Mouse (Mus musculus): ENCODE results near the gene Cope. TPM values are rescaled to one million over a fixed set of nuclear protein-coding genes. Genes with fewer than 3 reads are reported as not detected.
A peak's percentile ranks its signal among the peaks of the same experiment; 100 is the strongest.

The Cope gene
- total RNA-seq, 4 experiments from 2014 or later, result 112 to 126 (median 121) TPM

DNA sequence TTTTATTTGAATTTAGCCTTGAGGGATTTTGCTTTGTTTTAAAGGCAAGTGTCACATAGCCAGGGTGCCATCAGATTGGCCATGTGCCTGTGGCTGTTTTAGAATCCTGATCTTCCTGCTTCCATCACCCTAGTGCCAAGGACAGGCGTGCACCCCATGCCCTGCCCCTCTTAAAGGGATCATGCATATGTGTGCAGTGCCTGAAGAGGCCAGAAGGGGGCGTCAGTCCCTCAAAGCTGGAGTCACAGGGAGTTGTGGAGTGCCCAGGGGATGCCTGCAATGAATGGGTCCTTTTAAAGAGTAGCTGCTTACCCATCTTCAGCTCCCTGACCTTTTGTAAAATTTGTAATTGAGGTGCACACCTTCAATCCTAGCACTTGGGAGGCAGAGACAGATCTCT lies 7.0 kb downstream of the Cope start:
- no peak for DNase-seq (ENCODE audit: low spot score in 2 of 2)

DNA sequence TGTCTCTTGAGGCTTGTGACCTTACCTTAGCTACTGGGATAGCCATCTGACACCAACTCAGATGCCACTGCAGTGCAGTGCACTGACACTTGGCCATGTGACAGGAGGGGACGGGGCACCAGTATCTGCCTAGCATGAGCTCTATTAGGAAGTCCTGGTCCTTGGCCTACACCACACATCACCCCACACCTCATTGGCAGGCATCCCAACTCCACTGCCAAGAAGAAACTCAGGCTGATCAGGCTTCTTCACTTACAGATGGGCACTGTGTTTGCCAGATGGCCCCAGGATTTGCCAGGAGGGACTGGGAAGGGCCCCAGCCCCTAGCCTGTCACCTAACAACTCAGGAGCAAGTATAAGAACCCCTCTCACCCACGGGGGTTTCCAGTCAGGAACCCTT lies 11.1 kb downstream of the Cope start:
- peak; percentile 89 to 95 for DNase-seq (ENCODE audit: low spot score in 2 of 2)

DNA sequence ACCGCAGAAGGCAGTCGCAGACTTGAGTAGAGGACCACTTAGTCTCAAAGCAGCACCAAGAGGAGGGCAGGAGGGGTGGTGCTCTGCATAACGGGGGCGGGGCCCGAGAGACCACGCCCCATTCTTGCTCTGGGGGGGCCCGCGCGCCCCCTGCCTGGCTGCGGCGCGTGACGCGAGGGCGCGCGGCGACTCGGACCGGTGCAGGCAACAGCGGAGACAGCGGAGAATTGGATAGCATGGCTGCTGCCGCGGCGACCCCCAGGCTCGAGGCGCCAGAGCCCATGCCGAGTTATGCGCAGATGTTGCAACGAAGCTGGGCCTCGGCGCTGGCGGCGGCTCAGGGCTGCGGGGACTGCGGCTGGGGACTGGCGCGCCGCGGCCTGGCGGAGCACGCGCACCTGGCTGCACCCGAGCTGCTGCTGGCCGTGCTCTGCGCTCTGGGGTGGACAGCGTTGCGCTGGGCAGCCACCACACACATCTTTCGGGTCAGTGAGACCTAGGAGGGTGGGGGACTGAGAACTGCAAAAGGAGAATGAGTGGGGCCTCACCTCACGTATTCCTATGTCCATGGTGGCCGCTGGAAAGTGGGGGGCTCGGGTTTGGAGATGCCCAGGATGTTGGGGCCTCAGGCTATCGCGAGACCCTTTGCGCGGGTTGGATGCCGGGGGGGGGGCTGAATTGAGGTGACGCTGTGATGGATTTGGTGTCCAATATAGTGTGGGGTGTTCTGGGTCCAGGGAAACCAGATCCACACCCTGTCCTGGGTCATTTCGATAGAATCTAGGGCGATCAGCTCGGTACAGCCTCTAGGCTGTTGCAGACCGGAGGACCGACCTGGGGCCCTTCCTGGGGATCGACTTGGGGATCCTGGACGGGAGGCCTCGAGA lies 13.5 kb downstream of the Cope start, which contains the start of gene Cers1:
Cers1 (plus strand) TSS at position 152 of the 887 bp plus-strand sequence.
- DNase-seq (ENCODE audit: low spot score in 2 of 2), result peak; percentile 63 to 77

DNA sequence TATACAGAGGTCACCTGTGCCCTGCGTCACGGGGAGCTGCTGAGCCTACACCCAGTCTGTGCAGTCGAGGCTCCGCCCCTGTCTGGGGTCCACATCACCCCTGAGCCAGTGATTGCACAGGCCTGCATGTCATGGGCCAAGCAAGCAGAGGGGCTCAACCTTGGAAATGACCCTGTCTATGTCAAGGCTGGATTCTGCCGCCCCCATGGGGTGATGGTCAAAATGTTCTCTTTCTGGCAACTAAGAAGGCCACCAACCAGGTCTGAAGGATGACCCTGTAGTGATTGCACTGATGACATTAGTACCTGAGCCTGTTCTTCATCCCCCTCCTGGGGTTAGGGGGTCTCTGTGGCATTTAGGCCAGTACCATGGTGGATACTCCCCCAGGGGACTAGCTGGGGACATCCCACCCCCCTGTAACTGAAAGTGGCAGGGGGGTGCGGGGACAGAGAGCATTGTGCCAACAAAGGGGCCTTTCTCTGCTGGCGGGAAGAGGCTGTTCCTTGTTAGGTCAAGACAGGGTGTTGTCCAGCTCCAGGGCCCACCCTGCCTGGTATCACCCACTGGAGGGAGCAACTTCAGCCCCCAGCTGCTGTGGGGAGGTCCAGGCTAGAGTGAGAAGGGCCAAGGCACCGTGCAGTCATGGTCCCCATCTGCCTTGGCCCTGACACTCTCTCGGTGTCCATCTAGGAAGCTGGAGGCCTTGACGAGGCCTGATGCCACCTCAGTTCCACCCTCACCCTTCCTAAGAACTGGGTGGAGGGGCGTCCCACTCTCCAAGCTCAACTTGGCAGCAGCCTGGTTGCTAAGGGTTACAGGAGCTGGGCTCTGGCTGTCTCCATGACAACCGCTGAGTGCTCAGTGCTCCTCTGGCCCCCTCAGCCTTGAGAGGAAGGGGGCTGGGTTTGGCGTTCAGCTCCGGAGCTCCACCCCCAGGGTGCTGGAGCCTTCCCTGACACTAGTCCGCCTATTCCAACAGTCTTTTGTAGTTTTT lies 14.5 kb downstream of the Cope start:
- DNase-seq (ENCODE audit: low spot score in 2 of 2), result peak; percentile 41 to 44

DNA sequence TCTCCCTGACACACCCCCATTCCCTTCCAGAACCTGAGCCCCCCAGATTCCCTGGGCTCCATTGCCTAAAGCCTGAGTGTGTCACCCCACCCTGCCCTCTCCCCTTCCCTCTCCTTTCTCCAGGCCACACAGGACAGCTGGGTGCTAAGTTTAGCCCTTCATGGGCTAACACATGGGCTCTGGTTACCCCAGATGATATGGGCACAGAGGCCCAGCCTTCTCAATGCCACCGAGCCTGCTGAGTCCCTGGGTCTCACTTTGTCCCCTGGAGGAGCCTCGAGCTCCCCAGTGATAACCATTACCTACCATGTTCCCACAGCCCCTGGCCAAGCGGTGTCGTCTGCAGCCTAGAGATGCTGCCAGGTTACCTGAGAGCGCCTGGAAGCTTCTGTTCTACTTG lies 15.6 kb downstream of the Cope start:
- peak; percentile 33 to 63 for DNase-seq (ENCODE audit: low spot score in 2 of 2)

DNA sequence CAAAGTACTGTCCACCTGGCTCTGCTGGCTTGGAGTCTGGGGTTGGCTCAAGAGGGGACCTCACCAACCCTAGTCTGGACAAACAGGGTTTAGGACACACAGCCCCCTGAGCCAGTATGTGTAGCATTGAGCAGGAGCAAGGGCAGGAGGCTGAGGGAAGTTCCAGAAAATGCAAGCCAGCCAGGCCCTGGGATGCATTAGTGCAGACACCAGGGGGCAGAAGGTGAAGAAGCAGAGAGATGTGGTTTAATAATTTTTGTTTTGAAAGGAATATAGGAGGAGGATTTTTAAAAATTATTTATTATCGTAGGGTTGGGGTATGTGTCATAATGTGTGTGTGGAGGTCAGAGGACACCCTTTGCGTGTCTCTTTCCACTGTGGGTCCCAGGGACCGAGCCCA lies 21.4 kb downstream of the Cope start:
- DNase-seq (ENCODE audit: low spot score in 2 of 2), result no peak

DNA sequence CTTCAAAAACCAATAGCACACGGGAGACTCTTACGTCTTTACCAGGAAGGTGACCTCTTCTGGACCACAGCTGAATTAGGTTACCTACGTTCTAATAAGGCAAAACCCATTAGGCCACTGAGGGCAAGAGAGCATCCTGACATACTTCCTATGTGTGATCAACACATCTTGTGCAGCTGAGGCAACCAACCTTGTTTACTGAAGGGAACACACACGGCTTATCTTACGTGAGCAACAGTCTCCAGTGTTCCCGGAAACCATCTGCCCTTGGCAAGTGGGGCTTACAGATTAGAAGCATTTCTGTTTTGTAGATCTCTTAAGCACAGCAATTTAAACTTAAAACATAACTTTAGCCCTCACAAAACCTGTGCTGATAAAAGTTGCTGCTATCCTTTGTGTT lies 25.2 kb downstream of the Cope start:
- no peak for DNase-seq (ENCODE audit: low spot score in 2 of 2)

DNA sequence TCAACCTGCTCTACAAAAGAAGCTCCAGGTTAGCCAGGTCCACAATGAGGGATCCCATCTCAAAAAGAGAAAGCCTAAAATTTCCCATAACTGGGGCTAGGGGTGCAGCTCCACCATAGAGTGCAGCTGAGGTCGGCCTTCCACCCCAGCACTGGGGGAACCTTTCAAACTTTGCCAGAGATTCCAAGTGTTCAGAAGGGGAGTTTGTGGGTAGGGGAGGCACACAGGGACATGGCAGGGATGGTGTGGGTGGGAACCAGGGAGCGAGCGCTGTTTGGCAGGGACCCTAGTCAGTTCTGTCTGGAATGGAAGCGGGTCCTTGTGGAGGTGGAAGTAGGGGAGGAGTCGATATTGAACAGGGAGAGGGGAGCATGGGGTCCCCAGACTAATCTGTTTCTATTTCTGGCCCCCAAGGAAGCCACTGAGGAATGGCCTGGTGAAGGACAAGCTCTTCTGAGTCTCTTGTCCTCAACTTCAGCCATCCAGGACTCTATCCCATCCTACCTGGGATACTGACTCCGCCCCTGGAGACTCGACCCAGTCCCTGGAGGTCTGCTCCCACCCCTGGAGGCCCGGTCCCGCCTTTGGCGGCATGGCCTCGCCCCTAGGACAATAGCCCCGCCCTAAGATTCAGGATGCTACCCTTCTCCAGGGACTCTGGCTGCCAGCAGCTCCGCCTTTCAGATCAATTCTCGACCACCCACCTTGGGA lies 27.0 kb downstream of the Cope start, which contains the start of gene Gdf1:
Gdf1 (plus strand) TSS at position 694 of the 711 bp plus-strand sequence.
- no peak for DNase-seq (ENCODE audit: low spot score in 2 of 2)

DNA sequence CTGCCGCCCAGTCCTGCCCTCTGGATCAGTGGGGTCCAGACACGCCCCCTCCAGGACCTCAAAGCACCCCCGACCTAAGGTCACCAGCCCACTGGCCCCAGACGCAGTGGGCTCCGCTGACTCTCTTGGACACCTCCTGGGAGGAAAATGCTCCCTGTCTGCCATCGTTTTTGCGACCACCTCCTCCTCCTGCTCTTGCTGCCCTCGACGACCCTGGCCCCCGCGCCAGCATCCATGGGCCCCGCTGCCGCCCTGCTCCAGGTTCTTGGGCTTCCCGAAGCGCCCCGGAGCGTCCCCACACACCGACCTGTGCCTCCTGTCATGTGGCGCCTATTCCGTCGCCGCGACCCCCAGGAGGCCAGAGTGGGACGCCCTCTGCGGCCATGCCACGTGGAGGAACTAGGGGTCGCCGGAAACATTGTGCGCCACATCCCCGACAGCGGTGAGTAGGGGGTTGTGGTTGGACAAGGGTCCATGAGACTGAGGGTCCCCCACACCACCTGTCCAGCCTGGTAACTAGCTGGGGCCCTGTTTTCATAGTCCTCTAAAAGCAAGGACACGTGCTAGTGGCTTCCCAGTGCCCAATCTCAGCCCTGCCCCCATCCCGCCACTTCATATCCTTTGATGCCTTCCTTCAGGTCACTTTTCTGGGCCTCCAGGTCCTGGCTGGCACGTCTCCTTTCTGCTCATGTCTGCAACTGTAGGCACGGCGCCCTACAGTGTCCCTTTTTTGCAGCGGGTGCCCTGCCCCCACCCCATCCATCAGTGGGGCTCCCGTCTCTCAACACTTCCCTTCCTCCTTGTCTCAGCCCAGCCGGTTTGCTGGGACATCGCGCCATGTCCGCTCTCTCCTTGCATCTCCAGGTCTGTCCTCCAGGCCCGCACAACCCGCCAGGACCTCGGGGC lies 27.8 kb downstream of the Cope start:
- DNase-seq (ENCODE audit: low spot score in 2 of 2), result no peak

DNA sequence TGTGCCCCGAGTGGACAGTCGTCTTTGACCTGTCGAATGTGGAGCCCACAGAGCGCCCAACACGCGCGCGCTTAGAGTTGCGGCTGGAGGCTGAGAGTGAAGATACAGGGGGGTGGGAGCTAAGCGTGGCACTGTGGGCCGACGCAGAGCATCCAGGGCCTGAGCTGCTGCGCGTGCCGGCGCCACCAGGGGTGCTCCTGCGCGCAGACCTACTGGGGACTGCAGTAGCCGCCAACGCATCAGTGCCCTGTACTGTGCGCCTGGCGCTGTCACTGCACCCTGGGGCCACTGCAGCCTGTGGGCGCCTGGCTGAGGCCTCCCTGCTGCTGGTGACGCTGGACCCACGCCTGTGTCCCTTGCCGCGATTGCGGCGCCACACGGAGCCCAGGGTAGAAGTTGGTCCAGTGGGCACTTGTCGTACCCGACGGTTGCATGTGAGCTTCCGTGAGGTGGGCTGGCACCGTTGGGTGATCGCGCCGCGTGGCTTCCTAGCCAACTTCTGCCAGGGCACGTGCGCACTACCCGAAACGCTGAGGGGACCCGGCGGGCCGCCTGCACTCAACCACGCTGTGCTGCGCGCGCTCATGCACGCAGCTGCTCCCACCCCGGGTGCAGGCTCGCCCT lies 28.5 kb downstream of the Cope start:
- DNase-seq (ENCODE audit: low spot score in 2 of 2), result no peak

DNA sequence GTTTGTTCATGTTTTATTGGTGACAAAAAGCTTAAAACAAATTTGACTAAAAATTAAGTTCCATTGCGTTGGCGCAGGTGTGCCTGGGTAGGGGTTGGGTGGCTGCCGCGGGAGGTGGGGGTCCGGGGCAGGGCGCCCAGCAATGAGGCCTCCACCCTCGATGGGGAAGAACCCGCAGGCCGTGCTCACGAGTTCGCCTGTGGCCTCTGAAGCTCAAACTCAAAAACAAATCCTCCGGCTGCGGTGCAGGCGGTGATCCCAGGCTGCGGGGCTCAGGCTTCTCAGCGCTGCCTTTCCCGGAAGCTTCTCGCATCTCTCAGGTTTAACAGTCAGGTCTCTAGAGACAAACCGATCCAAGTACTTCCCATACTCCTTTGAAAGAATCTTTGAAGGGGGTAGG lies 29.2 kb downstream of the Cope start:
- no peak for DNase-seq (ENCODE audit: low spot score in 2 of 2)

DNA sequence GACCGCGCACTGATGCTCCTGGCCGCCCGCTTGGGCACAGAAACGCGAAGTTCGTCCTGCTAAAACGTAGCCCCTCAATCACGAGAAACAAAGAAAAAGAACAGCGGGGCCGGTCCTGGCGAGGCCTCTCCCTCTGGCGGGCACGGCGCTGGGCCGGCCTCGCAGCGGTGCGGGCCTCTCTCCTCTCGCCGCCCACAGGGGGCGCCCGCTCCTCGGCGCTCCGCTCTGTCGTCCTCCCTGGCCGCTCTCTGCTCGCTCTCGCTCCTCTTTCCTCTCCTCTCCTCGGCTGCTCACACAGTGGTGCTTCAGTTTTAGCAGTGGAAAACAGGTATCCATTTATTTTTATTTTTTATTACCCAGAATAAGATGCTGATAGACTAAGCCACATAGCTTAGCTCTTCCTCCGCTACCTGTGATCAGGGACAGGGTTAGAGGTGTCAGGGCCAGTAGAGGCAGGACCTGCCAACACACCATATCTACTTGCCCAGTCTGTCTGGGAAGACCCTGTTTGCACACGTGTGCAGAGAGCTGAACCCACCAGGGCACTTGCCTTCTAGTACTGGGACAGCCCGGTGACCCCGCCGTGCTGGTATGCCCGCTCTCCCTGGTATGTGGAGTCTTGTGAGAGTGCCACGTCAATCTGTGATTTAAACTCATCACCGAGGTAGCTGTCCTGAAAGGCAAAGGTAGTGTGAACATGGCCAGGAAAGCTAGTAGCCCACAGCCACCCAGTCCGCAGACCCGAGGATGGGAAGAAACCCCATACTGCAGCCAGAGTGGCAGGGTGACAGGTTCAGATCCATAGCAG lies 30.0 kb downstream of the Cope start:
- DNase-seq (ENCODE audit: low spot score in 2 of 2), result peak; percentile 38 to 59

DNA sequence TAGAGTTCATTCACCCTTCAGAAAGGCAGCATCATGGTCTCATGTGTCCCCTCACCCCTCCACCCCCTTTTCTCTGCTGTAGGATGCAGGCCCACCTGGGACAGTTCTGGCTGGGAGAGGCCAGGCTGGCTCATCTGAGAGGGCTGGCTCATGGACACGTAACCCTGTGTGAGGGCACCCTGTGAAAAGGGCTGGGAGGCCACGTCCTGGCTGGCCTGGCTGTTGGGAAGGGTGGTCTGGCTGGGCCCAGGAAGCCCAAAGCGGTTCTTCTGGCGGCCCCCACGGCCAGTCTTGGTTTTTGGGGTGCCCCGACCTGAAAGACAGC lies 30.5 kb downstream of the Cope start:
- no peak for DNase-seq (ENCODE audit: low spot score in 2 of 2)

DNA sequence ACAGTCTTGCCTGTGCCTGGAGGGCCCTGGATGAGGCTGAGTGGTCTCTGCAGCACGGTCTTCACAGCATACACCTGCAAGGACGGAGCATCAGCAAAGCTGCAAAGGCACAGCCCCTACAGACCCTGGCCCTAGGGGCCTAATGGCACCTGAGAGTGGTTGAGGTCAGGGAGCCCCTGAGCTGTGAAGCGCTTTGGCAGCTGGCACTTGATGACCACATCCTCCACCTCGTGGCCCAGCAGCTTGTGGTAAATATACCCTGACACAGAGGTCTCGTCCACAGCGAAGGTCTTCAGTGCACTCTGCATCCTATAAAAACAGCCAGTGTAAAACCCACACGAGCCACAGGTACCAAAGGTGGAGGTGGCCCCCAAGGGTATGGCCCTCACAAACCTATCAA lies 36.6 kb downstream of the Cope start:
- no peak for DNase-seq (ENCODE audit: low spot score in 2 of 2)

DNA sequence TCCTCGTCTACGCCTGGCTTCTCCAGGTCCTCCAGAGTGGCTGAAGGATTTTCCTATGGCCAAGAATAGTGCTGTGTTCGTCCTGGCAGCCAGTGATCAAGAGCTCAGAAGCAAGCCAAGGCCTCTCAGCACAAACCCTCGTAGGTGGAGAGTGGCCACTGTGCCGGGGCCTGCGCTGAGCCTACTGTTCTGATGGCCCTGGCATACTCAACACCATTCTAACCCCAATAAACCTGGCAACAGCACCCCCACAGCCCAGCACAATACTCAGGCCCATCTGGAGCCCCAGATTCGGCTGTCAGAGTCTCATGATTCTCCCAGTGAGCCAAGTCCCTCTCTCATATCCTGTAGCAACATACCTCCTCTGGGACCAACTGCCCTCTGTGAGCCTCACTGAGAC lies 38.3 kb downstream of the Cope start:
- DNase-seq (ENCODE audit: low spot score in 2 of 2), result no peak

DNA sequence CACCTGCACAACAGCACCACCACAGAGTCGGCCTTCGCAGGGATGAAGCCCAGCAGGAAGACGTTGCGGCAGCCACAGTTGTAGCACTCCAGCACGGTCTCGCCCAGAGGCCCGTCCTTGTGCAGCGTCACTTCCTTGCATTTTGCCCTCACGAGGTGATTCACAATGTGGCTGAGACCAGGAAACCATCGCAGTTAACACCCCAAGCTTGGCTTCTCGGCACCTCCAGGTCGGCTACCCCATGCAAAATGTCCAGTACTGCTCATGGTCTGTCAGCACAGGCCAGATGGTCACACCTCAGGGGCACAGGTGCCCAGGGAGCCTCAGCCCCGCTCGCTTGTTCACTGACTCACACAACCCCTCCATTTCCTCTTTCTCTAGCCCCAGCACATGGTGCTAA lies 39.7 kb downstream of the Cope start:
- no peak for DNase-seq (ENCODE audit: low spot score in 2 of 2)

DNA sequence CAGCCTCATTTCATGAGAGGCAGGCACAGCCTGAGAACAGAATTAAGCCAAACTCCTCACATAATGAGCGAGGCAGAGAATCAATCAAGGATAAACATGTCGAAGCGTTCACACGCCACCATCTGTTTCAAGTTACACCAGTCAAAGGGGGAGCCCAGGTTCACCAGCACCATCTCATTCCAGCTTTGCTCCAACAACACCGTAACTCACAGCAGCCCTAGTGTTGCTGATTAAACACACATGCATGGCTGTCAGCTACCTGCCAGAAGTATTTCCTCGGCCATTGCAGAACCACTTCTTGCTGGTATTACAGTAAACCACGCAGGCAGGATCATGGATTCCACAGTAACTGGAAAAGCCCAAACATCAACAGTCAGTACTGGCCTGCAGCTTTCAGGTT lies 40.8 kb downstream of the Cope start:
- no peak for DNase-seq (ENCODE audit: low spot score in 2 of 2)

DNA sequence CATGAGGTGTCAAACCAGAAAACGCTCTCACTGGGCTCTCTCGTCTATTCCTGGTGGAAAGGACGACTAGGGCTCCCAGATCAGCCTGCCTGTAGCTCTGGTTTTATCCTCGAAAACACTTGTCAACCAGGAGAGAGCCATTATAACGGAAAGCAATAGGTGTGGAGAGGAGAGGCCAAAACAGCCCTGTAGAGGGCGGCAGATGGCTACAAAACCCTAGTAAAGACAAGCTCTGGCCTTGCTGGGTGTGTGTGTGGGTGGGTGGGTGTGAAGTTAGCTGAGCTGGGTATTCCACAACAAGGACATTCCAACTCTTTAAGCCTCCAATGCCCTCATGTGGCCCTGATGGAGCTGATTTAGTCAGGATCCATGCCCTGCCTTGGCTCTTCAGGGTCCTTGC lies 41.4 kb downstream of the Cope start:
- DNase-seq (ENCODE audit: low spot score in 2 of 2), result no peak

DNA sequence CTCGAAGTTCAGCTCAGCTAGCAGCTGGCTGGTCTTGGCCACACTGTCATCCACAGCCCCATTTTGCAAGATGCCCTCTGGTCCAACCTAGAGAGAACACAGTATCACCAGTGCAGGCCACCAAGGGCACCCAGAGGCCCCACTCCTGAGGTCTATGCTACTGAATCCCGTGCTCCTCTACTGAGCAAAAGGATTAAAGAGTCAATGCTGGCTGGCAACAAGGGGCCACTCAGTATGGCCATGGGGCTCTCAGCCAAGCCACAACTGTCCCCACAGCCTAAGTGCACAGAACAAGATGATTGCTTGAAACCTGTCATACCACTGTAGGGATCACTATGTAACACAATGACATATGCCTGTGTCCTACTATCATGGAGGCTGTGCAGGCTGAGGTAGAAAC lies 42.0 kb downstream of the Cope start:
- DNase-seq (ENCODE audit: low spot score in 2 of 2), result no peak
